Mouse (Mus musculus) lung, postnatal 0 days (tissue): Measurements from ENCODE around the gene Rgs8.

ENCODE experiments used
- CTCF ChIP-seq: IDR thresholded peaks from 2 replicates; pipeline ENCODE4 v1.5.1; 2016; ENCODE audit warnings: antibody characterized with exemption, mild to moderate bottlenecking
- EP300 ChIP-seq: IDR thresholded peaks from 2 replicates; pipeline ENCODE4 v1.6.1; 2016; ENCODE audit warnings: antibody characterized with exemption, mild to moderate bottlenecking, control low read depth

- TF ChIP-seq CTCF = no peak
- no peak for TF ChIP-seq EP300
These were observed 8.8 kb downstream of the Rgs8 start for GRCm38 (mm10) chr1:153661689-153662002.
